Mouse (Mus musculus) ES-E14 (cell line): ENCODE results near the gene Figla. TPM values are rescaled to one million over a fixed set of nuclear protein-coding genes. Genes with fewer than 3 reads are reported as not detected.

Experiments
- DNase-seq: peaks from one replicate; pipeline ENCODE4 v3.0.0-alpha.2; 2013; ENCODE audit warnings: low read depth, low spot score
- H3K27ac ChIP-seq: 2 replicates; pipeline ENCODE4 v1.5.1; 2012; ENCODE audit warnings: low read depth, mild to moderate bottlenecking, low read length, moderate library complexity, mixed read lengths; ENCODE audit not compliant: poor library complexity, insufficient read depth, severe bottlenecking
- H3K36me3 ChIP-seq: 2 replicates; pipeline ENCODE4 v1.6.1; 2012; ENCODE audit warnings: mild to moderate bottlenecking, low read length, moderate library complexity, mixed read lengths; ENCODE audit not compliant: control insufficient read depth, poor library complexity, insufficient read depth, severe bottlenecking
- H3K4me1 ChIP-seq, 2 experiments: fragments of 150-350 bp in 1 of 2; sonication (generic) in 1 of 2; 2 replicates each; pipeline ENCODE4 v1.6.1; 2012; ENCODE audit warnings: low read length in 2 of 2, mild to moderate bottlenecking in 1 of 2, mixed read lengths in 1 of 2; ENCODE audit not compliant: control insufficient read depth in 2 of 2, insufficient read depth in 2 of 2, poor library complexity in 1 of 2
- H3K4me3 ChIP-seq, 2 experiments: fragments of 150-350 bp in 1 of 2; sonication (generic) in 1 of 2; 2 replicates each; pipeline ENCODE4 v1.5.1; 2012; ENCODE audit warnings: low read length in 2 of 2, low read depth in 1 of 2, mild to moderate bottlenecking in 1 of 2, mixed read lengths in 1 of 2; ENCODE audit not compliant: insufficient read depth in 1 of 2, poor library complexity in 1 of 2, severe bottlenecking in 1 of 2
- H3K9ac ChIP-seq: 2 replicates; pipeline ENCODE4 v1.6.1; 2012; ENCODE audit warnings: low read depth, mild to moderate bottlenecking, low read length, mixed read lengths; ENCODE audit not compliant: poor library complexity, insufficient read depth, severe bottlenecking
- H3K9me3 ChIP-seq: fragments of 150-350 bp; sonication (generic); 2 replicates; pipeline ENCODE4 v1.6.1; 2012; ENCODE audit warnings: low read depth, mild to moderate bottlenecking, low read length; ENCODE audit not compliant: control insufficient read depth, insufficient read depth
- CHD2 ChIP-seq: IDR thresholded peaks from 2 replicates; pipeline ENCODE4 v1.6.1; 2014; ENCODE audit warnings: mild to moderate bottlenecking, low read depth, low read length, inconsistent platforms
- HCFC1 ChIP-seq: IDR thresholded peaks from 2 replicates; pipeline ENCODE4 v1.6.1; 2012; ENCODE audit warnings: low read length, inconsistent platforms, borderline replicate concordance; ENCODE audit not compliant: insufficient read depth
- MAFK ChIP-seq: IDR thresholded peaks from 2 replicates; pipeline ENCODE4 v1.6.1; 2014; ENCODE audit warnings: mild to moderate bottlenecking, low read depth, low read length, inconsistent platforms; ENCODE audit not compliant: insufficient read depth
- ZC3H11A ChIP-seq: IDR thresholded peaks from 2 replicates; pipeline ENCODE4 v1.6.1; 2012; ENCODE audit warnings: low read depth, mild to moderate bottlenecking, inconsistent platforms, low read length, borderline replicate concordance
- ZNF384 ChIP-seq: IDR thresholded peaks from 2 replicates; pipeline ENCODE4 v1.6.1; 2012; ENCODE audit warnings: low read depth, low read length, inconsistent platforms
- in situ Hi-C, 2 experiments: fragments of 600-800 bp; cut with MboI; formaldehyde crosslinking; loops; one replicate each; pipeline ENCODE4 v1.15.1; 2025; ENCODE audit warnings: low sequenced_read_pairs in 2 of 2, inconsistent platforms in 1 of 2; ENCODE audit not compliant: unreplicated experiment in 2 of 2
- total RNA-seq: library from RNA; depleted of rRNA; stranded (reverse); fragments of 300-350 nt; gene quantifications from 2 replicates; pipeline ENCODE4 v1.2.3, GENCODE M21; 2012; rRNA removed

Gene Figla
- 0.58 TPM in 1 of 2 replicates, not detected in the other for total RNA-seq

GRCm38 (mm10) chr6:86015871-86016270 is at the start of gene Figla:
Figla (plus strand) TSS chr6:86016171.
- Histone ChIP-seq H3K4me3 (no peak within 1 kb of the TSS), H3K9ac (no peak within 1 kb of the TSS), H3K9me3 (no peaks in the 10 kb centered on the region), H3K27ac (no peak within 1 kb of the TSS), H3K36me3 (no peaks in the 10 kb centered on the region), H3K4me1 (no peaks in the 10 kb centered on the region; a peak in 1 of 4 replicates)
- TF ChIP-seq HCFC1 (no peak), CHD2 (no peak), MAFK (no peak), ZC3H11A (no peak), ZNF384 (no peak)
- DNase-seq = no peak
- in situ Hi-C loops = no loop called here

- no peak overlapping the region for H3K9ac ChIP-seq
- no peak for DNase-seq
- in situ Hi-C loops = no loop called here
- TF ChIP-seq HCFC1 = no peak
- TF ChIP-seq ZC3H11A = no peak
- H3K36me3 ChIP-seq = no peaks in the 10 kb centered on the region
- H3K4me3 ChIP-seq = no peak overlapping the region
- no peak overlapping the region for H3K27ac ChIP-seq
- H3K4me1 ChIP-seq = peaks cover 2 to 4% of the 10 kb centered on the region in 2 experiments; a peak in 2 of 4 replicates
- no peaks in the 10 kb centered on the region for H3K9me3 ChIP-seq
Measured at GRCm38 (mm10) chr6:85966686-85967085, 49.3 kb upstream of the Figla start.

DNA sequence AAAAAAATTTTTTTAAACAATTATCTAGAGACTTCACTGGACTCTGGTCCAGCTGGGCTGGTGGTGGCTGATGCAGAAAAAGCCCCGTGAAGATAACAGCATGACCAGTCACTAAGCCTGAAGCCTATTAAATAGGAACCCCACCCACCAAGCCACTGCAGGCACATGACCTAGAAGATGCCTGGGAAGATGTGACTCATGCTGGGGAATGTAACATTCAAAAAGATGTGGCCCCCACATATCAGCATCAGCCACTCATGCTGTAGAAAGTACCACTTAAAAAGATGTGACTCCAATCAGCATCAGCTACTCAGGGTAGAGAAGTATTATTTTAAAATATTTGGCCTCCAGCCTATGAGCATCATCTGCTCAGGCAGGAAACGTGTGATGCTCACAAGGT is 46.1 kb upstream of the Figla start:
- no peaks in the 10 kb centered on the region for H3K36me3 ChIP-seq
- H3K4me3 ChIP-seq = no peak overlapping the region

GRCm38 (mm10) chr6:85972699-85973098 is 43.3 kb upstream of the Figla start:
- Histone ChIP-seq H3K27ac (no peak overlapping the region), H3K36me3 (no peaks in the 10 kb centered on the region), H3K9ac (no peak overlapping the region), H3K4me1 (no peaks in the 10 kb centered on the region), H3K9me3 (no peaks in the 10 kb centered on the region), H3K4me3 (no peak overlapping the region)
- TF ChIP-seq MAFK = no peak
- TF ChIP-seq HCFC1 = no peak
- no peak for TF ChIP-seq ZC3H11A
- TF ChIP-seq CHD2 = no peak
- no peak for TF ChIP-seq ZNF384
- in situ Hi-C loops = no loop called here
- DNase-seq = no peak

More for the DNA sequence above, 46.1 kb upstream of the Figla start:
- peaks cover 0 to 4% of the 10 kb centered on the region in 2 experiments; a peak in 2 of 4 replicates for H3K4me1 ChIP-seq
- in situ Hi-C loops = no loop called here
- H3K27ac ChIP-seq = no peak overlapping the region
- DNase-seq = no peak
- no peak overlapping the region for H3K9ac ChIP-seq
- TF ChIP-seq ZC3H11A (no peak), MAFK (no peak), ZNF384 (no peak), CHD2 (no peak), HCFC1 (no peak)
- no peaks in the 10 kb centered on the region for H3K9me3 ChIP-seq

DNA sequence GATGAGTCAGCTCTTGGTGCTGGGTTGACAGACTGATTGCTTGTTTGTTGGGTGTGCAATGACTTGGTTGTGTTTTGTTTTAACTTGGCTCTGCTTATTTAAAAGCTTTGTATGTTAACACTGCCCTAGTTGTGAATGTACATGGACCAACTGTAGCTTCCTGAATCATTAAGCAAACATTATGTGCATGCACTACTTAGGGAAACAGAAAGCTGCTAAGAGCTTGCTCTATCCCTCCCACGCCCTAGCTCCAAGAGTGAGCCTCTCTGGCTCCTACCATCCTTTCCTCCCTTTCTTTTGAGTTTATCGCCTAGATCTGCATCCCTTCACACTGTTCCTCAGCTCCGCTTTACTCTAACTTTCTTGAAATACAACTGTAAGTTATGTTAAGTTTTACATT is 42.6 kb upstream of the Figla start:
- Histone ChIP-seq H3K9me3 (no peaks in the 10 kb centered on the region), H3K4me3 (no peak overlapping the region), H3K27ac (no peak overlapping the region), H3K4me1 (no peaks in the 10 kb centered on the region), H3K9ac (no peak overlapping the region), H3K36me3 (no peaks in the 10 kb centered on the region)
- DNase-seq = no peak
- in situ Hi-C loops = no loop called here
- TF ChIP-seq ZNF384 (no peak), MAFK (no peak), CHD2 (no peak)
